Mouse (Mus musculus): ENCODE data around the gene Dld. TPM values are rescaled to one million over a fixed set of nuclear protein-coding genes. Genes with fewer than 3 reads are reported as not detected.

Dld gene
- polyA plus RNA-seq, 1 experiment from 2014 or later, result 112 TPM

- Histone ChIP-seq H3K4me3 (ENCODE audit: low read depth, low read length) (no peak overlapping the region), H3K4me2 (replicated peaks; ENCODE audit: low read depth) (0 out of 2 replicates have a peak overlapping the region, but pooled peaks have one; percentile 14), H3K27me3 (ENCODE audit: control insufficient read depth, insufficient read depth, low read length) (no peaks in the 10 kb centered on the region), H3K9me3 (ENCODE audit: control insufficient read depth, low read length) (no peaks in the 10 kb centered on the region), H3K36me3 (ENCODE audit: control insufficient read depth, insufficient read depth, low read length) (peaks cover 26% of the 10 kb centered on the region), H3K4me1 (replicated peaks; ENCODE audit: control insufficient read depth, insufficient read depth) (peaks cover 9% of the 10 kb centered on the region), H3K27ac (replicated peaks) (peak overlapping the region; percentile 70), H3K9ac (ENCODE audit: low read length) (no peak overlapping the region)
- 38% methylated on average over 3 of the region's 3 CpGs for WGBS
- ATAC-seq (ENCODE audit: low FRiP score, low TSS enrichment) (no peak), DNase-seq (ENCODE audit: low spot score) (no peak)
- TF ChIP-seq CTCF (IDR thresholded peaks at IDR 0.05; ENCODE audit: low read depth) (no peak), EP300 (optimal IDR thresholded peaks at IDR 0.05) (no peak)
Observed at GRCm38 (mm10) chr12:31295505-31295904, 55.7 kb downstream of the Dld start.

GRCm38 (mm10) chr12:31294996-31295395 is 56.3 kb downstream of the Dld start:
- no peak for TF ChIP-seq EP300 (optimal IDR thresholded peaks at IDR 0.05)
- TF ChIP-seq CTCF (IDR thresholded peaks at IDR 0.05; ENCODE audit: low read depth), result no peak
- peak overlapping the region; percentile 70 for H3K27ac ChIP-seq (replicated peaks)
- peak overlapping the region; percentile 41; the same call in 1 of the 2 replicates for H3K9ac ChIP-seq (ENCODE audit: low read length)
- peaks cover 9% of the 10 kb centered on the region for H3K4me1 ChIP-seq (replicated peaks; ENCODE audit: control insufficient read depth, insufficient read depth)
- DNase-seq (ENCODE audit: low spot score) (peak; percentile 27), ATAC-seq (ENCODE audit: low FRiP score, low TSS enrichment) (0 out of 2 replicates have a peak, but pooled peaks have one; percentile 27)
- no peaks in the 10 kb centered on the region for H3K9me3 ChIP-seq (ENCODE audit: control insufficient read depth, low read length)
- WGBS, result 40% methylated on average over 11 of the region's 11 CpGs
- H3K36me3 ChIP-seq (ENCODE audit: control insufficient read depth, insufficient read depth, low read length), result peaks cover 22% of the 10 kb centered on the region
- H3K27me3 ChIP-seq (ENCODE audit: control insufficient read depth, insufficient read depth, low read length), result no peaks in the 10 kb centered on the region
- H3K4me2 ChIP-seq (replicated peaks; ENCODE audit: low read depth), result 0 out of 2 replicates have a peak overlapping the region, but pooled peaks have one; percentile 14
- no peak overlapping the region for H3K4me3 ChIP-seq (ENCODE audit: low read depth, low read length)

DNA sequence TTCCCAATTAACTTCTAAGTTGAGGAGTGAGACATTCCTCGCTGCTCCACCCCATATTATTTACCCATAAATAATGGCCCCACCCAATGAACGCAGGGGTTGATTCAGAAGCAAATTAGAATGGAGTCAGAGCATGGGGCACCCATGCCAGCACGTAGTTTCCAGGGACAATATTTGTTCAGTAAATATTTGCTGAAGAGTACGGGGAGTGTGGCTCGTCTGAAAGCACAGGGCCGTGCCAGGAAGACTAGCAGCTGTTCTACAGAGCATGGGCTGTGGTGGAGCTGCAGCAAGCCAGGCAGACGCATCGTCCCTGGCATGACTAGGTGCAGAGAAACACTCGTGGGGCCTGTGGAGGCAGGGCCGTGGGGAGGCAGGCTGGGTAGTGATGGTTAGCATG is 56.7 kb downstream of the Dld start:
- TF ChIP-seq CTCF (IDR thresholded peaks at IDR 0.05; ENCODE audit: low read depth), result no peak
- TF ChIP-seq EP300 (optimal IDR thresholded peaks at IDR 0.05), result no peak
- peaks cover 9% of the 10 kb centered on the region for H3K4me1 ChIP-seq (replicated peaks; ENCODE audit: control insufficient read depth, insufficient read depth)
- H3K4me2 ChIP-seq (replicated peaks; ENCODE audit: low read depth), result no peak overlapping the region
- H3K9ac ChIP-seq (ENCODE audit: low read length), result peak overlapping the region; percentile 41; the same call in 1 of the 2 replicates
- no peaks in the 10 kb centered on the region for H3K9me3 ChIP-seq (ENCODE audit: control insufficient read depth, low read length)
- DNase-seq (ENCODE audit: low spot score), result peak; percentile 74
- no peak overlapping the region for H3K4me3 ChIP-seq (ENCODE audit: low read depth, low read length)
- ATAC-seq (ENCODE audit: low FRiP score, low TSS enrichment), result peak; percentile 93
- WGBS, result 23% methylated on average over 10 of the region's 10 CpGs
- peak overlapping the region; percentile 70 for H3K27ac ChIP-seq (replicated peaks)
- H3K27me3 ChIP-seq (ENCODE audit: control insufficient read depth, insufficient read depth, low read length), result no peaks in the 10 kb centered on the region
- peaks cover 20% of the 10 kb centered on the region for H3K36me3 ChIP-seq (ENCODE audit: control insufficient read depth, insufficient read depth, low read length)

DNA sequence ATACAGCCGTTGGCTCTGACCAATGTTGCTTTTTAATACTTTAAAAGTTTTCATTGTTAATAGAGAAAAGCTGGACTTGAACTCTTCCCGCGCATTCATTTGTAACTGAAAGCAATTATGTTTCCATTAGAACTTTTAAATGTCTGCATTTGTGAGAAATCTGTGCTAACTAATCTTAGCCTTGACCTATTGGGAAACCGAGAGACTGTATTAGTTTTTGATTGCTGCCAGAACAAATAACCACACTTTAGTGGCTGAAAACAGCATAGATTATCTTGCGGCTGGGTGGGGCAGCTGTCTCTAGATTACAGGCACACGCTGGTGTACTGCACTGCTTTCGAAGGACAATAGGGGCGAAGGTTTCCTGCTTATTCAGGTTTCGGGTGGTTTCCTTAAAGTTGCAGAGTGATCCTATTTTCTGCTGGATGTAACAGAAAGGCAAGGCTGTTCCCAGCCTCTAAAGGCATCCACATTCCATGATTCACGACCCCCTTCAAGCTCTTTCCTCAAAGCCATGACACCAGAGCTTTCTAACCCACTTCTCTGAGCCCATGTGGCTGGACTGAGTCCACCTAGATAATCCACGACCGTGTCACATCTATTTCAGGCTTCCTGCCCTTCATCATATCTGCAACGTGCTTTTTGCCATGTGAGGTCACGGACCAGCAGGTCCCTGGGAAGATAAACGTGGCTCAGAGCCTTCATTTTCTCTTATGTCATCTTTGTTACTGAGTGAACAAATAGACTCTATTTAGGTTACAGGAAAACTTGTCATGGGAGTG is 57.7 kb downstream of the Dld start:
- Histone ChIP-seq H3K4me2 (replicated peaks; ENCODE audit: low read depth) (no peak overlapping the region; the same call in 1 of the 2 replicates), H3K27ac (replicated peaks) (peak overlapping the region; percentile 49), H3K36me3 (ENCODE audit: control insufficient read depth, insufficient read depth, low read length) (peaks cover 16% of the 10 kb centered on the region), H3K4me3 (ENCODE audit: low read depth, low read length) (no peak overlapping the region), H3K9ac (ENCODE audit: low read length) (0 out of 2 replicates have a peak overlapping the region, but pooled peaks have one; percentile 13), H3K4me1 (replicated peaks; ENCODE audit: control insufficient read depth, insufficient read depth) (peaks cover 9% of the 10 kb centered on the region), H3K9me3 (ENCODE audit: control insufficient read depth, low read length) (0 out of 2 replicates have a peak, but pooled peaks cover 3% of the 10 kb centered on the region), H3K27me3 (ENCODE audit: control insufficient read depth, insufficient read depth, low read length) (no peaks in the 10 kb centered on the region)
- peak; percentile 25 for ATAC-seq (ENCODE audit: low FRiP score, low TSS enrichment)
- TF ChIP-seq CTCF (IDR thresholded peaks at IDR 0.05; ENCODE audit: low read depth) (no peak), EP300 (optimal IDR thresholded peaks at IDR 0.05) (no peak)
- WGBS, result 44% methylated on average over 15 of the region's 15 CpGs
- DNase-seq (ENCODE audit: low spot score), result peak; percentile 42

- 79% methylated on average over 3 of the region's 3 CpGs for WGBS
- peaks cover 19% of the 10 kb centered on the region for H3K36me3 ChIP-seq (ENCODE audit: control insufficient read depth, insufficient read depth, low read length)
- H3K27ac ChIP-seq (replicated peaks), result no peak overlapping the region
- peaks cover 9% of the 10 kb centered on the region for H3K4me1 ChIP-seq (replicated peaks; ENCODE audit: control insufficient read depth, insufficient read depth)
- H3K9ac ChIP-seq (ENCODE audit: low read length), result no peak overlapping the region
- 0 out of 2 replicates have a peak, but pooled peaks cover 3% of the 10 kb centered on the region for H3K9me3 ChIP-seq (ENCODE audit: control insufficient read depth, low read length)
- H3K4me3 ChIP-seq (ENCODE audit: low read depth, low read length), result no peak overlapping the region
- H3K4me2 ChIP-seq (replicated peaks; ENCODE audit: low read depth), result no peak overlapping the region
- no peaks in the 10 kb centered on the region for H3K27me3 ChIP-seq (ENCODE audit: control insufficient read depth, insufficient read depth, low read length)
- DNase-seq (ENCODE audit: low spot score) (no peak), ATAC-seq (ENCODE audit: low FRiP score, low TSS enrichment) (no peak)
- TF ChIP-seq CTCF (IDR thresholded peaks at IDR 0.05; ENCODE audit: low read depth), result no peak
- no peak for TF ChIP-seq EP300 (optimal IDR thresholded peaks at IDR 0.05)
Observed at GRCm38 (mm10) chr12:31290951-31291350, 60.3 kb downstream of the Dld start.

GRCm38 (mm10) chr12:31289046-31289445 is 62.2 kb downstream of the Dld start:
- Histone ChIP-seq H3K4me3 (ENCODE audit: low read depth, low read length) (no peak overlapping the region), H3K27me3 (ENCODE audit: control insufficient read depth, insufficient read depth, low read length) (no peaks in the 10 kb centered on the region), H3K9me3 (ENCODE audit: control insufficient read depth, low read length) (0 out of 2 replicates have a peak, but pooled peaks cover 3% of the 10 kb centered on the region), H3K36me3 (ENCODE audit: control insufficient read depth, insufficient read depth, low read length) (peaks cover 26% of the 10 kb centered on the region), H3K4me2 (replicated peaks; ENCODE audit: low read depth) (no peak overlapping the region), H3K27ac (replicated peaks) (no peak overlapping the region), H3K9ac (ENCODE audit: low read length) (no peak overlapping the region), H3K4me1 (replicated peaks; ENCODE audit: control insufficient read depth, insufficient read depth) (peaks cover 1% of the 10 kb centered on the region)
- no peak for DNase-seq (ENCODE audit: low spot score)
- 77% methylated on average over 10 of the region's 10 CpGs for WGBS
- ATAC-seq (ENCODE audit: low FRiP score, low TSS enrichment), result no peak
- TF ChIP-seq EP300 (optimal IDR thresholded peaks at IDR 0.05), result no peak
